Mouse (Mus musculus): ENCODE measurements at regions not wholly inside any gene's neighbourhood (a gene's known extent, or its start where the extent isn't known, plus 50 kb on each side); places are given as distances from the start of the nearest gene placed in this dataset.

GRCm38 (mm10) chr7:119251679-119252078 is 67.3 kb upstream of the Gpr139 start:
- ATAC-seq (replicated peaks; ENCODE audit: low read depth, poor library complexity, severe bottlenecking), result no peak

- no peak for ATAC-seq (replicated peaks; ENCODE audit: low read depth, poor library complexity, severe bottlenecking)
Measured at GRCm38 (mm10) chr7:119250381-119250780, 66.0 kb upstream of the Gpr139 start.

DNA sequence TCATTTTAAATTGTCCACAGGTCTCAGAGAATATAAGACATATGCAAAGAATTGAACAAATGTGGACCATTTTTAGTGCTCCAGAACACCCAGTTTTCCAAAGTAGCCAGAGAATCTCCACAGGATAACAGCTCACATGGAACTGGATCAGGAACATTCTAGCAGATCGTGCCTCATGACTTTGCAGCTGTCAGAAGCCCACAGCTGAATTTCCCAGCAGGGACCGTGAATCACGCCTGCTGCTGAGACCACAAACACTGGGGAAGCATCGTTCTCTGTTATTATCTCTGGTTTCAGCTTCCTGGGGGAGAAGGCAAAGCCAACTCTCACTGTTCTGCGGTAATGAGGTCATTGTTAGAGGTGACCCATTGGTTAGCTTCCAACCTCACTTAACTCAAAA is 60.4 kb upstream of the Gpr139 start:
- no peak for ATAC-seq (replicated peaks; ENCODE audit: low read depth, poor library complexity, severe bottlenecking)

DNA sequence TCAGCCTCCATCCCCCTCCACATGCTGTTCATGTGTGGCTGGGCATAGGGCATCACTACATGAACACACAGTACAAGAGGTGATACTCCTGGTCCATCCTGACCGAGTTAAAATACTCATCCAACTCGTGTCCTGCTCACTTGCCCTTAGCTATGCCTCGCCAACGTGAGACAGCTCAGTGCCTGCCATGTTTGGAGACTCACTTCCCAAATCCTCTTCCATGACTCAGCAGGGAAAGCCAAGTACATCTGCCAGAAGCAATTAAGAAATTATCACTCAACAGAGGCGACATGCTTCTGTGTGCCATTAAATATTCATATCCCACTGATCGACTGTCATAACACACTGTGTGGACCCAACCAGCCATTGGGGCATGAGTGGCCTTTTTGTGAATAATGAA is 51.9 kb upstream of the Gpr139 start:
- ATAC-seq (replicated peaks; ENCODE audit: low read depth, poor library complexity, severe bottlenecking), result no peak

Measured in common myeloid progenitor, adult 5-6 weeks (primary cell).